Mouse (Mus musculus): ENCODE results near the gene Sugct. TPM values are rescaled to one million over a fixed set of nuclear protein-coding genes. Genes with fewer than 3 reads are reported as not detected.

Sugct gene
- 2.5 and 3.7 TPM in 2 replicates for polyA plus RNA-seq (2015; fragmentation: Nextera tagmentation; extraction: Ambion mirVana)

GRCm38 (mm10) chr13:17694911-17695699 is at the start of gene Sugct, which contains the start of gene Mplkip:
Gene Sugct, minus strand, starts transcription at chr13:17695553.
Gene Mplkip, plus strand, starts transcription at chr13:17695192.
- peak; percentile 100 for ATAC-seq
- peaks cover 11% of the 10 kb centered on the region for H3K4me1 ChIP-seq (ENCODE audit: control insufficient read depth, insufficient read depth, low read length)
- peak within 1 kb of the TSS; percentile 94 for H3K27ac ChIP-seq (ENCODE audit: low read length)
- H3K36me3 ChIP-seq (ENCODE audit: control insufficient read depth, insufficient read depth, low read length) = no peaks in the 10 kb centered on the region
- no peaks in the 10 kb centered on the region for H3K27me3 ChIP-seq (ENCODE audit: control insufficient read depth, insufficient read depth, low read depth, low read length)
- WGBS = under 1% methylated on average over 66 of the region's 66 CpGs
- H3K9me3 ChIP-seq (replicated peaks; ENCODE audit: control insufficient read depth, low read length, poor library complexity, severe bottlenecking) = no peaks in the 10 kb centered on the region
- peak within 1 kb of the TSS; percentile 59 for H3K4me3 ChIP-seq (ENCODE audit: low read depth, low read length)
- peak within 1 kb of the TSS; percentile 86 for H3K4me2 ChIP-seq (ENCODE audit: low read length)
- peak within 1 kb of the TSS; percentile 75 for H3K9ac ChIP-seq (ENCODE audit: low read depth, low read length)

- no peaks in the 10 kb centered on the region for H3K27me3 ChIP-seq (ENCODE audit: control insufficient read depth, insufficient read depth, low read depth, low read length)
- 0 out of 2 replicates have a peak, but pooled peaks cover 3% of the 10 kb centered on the region for H3K36me3 ChIP-seq (ENCODE audit: control insufficient read depth, insufficient read depth, low read length)
- no peak overlapping the region for H3K9ac ChIP-seq (ENCODE audit: low read depth, low read length)
- ATAC-seq = no peak
- H3K4me3 ChIP-seq (ENCODE audit: low read depth, low read length) = no peak overlapping the region
- 96% methylated on average over 3 of the region's 3 CpGs for WGBS
- H3K27ac ChIP-seq (ENCODE audit: low read length) = no peak overlapping the region
- no peak overlapping the region for H3K4me2 ChIP-seq (ENCODE audit: low read length)
- H3K4me1 ChIP-seq (ENCODE audit: control insufficient read depth, insufficient read depth, low read length) = no peaks in the 10 kb centered on the region
- no peaks in the 10 kb centered on the region for H3K9me3 ChIP-seq (replicated peaks; ENCODE audit: control insufficient read depth, low read length, poor library complexity, severe bottlenecking)
These were observed 33.4 kb upstream of the Sugct start for GRCm38 (mm10) chr13:17728798-17729197.

- no peak overlapping the region for H3K4me3 ChIP-seq (ENCODE audit: low read depth, low read length)
- ATAC-seq = no peak
- 0 out of 2 replicates have a peak, but pooled peaks cover 3% of the 10 kb centered on the region for H3K36me3 ChIP-seq (ENCODE audit: control insufficient read depth, insufficient read depth, low read length)
- H3K27ac ChIP-seq (ENCODE audit: low read length) = no peak overlapping the region
- no peaks in the 10 kb centered on the region for H3K27me3 ChIP-seq (ENCODE audit: control insufficient read depth, insufficient read depth, low read depth, low read length)
- H3K4me2 ChIP-seq (ENCODE audit: low read length) = no peak overlapping the region
- no peaks in the 10 kb centered on the region for H3K9me3 ChIP-seq (replicated peaks; ENCODE audit: control insufficient read depth, low read length, poor library complexity, severe bottlenecking)
- 94% methylated on average over 4 of the region's 4 CpGs for WGBS
- no peak overlapping the region for H3K9ac ChIP-seq (ENCODE audit: low read depth, low read length)
- no peaks in the 10 kb centered on the region for H3K4me1 ChIP-seq (ENCODE audit: control insufficient read depth, insufficient read depth, low read length)
These were observed 32.6 kb upstream of the Sugct start for GRCm38 (mm10) chr13:17727922-17728321.

GRCm38 (mm10) chr13:17717357-17717756 is 22.0 kb upstream of the Sugct start:
- 93% methylated on average over 1 of the region's 1 CpGs for WGBS
- Histone ChIP-seq H3K27ac (ENCODE audit: low read length) (no peak overlapping the region), H3K4me2 (ENCODE audit: low read length) (no peak overlapping the region), H3K4me1 (ENCODE audit: control insufficient read depth, insufficient read depth, low read length) (no peaks in the 10 kb centered on the region), H3K4me3 (ENCODE audit: low read depth, low read length) (no peak overlapping the region), H3K9ac (ENCODE audit: low read depth, low read length) (no peak overlapping the region), H3K9me3 (replicated peaks; ENCODE audit: control insufficient read depth, low read length, poor library complexity, severe bottlenecking) (no peaks in the 10 kb centered on the region), H3K36me3 (ENCODE audit: control insufficient read depth, insufficient read depth, low read length) (peaks cover 19% of the 10 kb centered on the region), H3K27me3 (ENCODE audit: control insufficient read depth, insufficient read depth, low read depth, low read length) (no peaks in the 10 kb centered on the region)
- no peak for ATAC-seq

GRCm38 (mm10) chr13:17708784-17709311 is 13.5 kb upstream of the Sugct start:
- Histone ChIP-seq H3K36me3 (ENCODE audit: control insufficient read depth, insufficient read depth, low read length) (no peaks in the 10 kb centered on the region), H3K4me3 (ENCODE audit: low read depth, low read length) (no peak overlapping the region), H3K9ac (ENCODE audit: low read depth, low read length) (no peak overlapping the region), H3K4me2 (ENCODE audit: low read length) (no peak overlapping the region), H3K27ac (ENCODE audit: low read length) (no peak overlapping the region), H3K4me1 (ENCODE audit: control insufficient read depth, insufficient read depth, low read length) (no peaks in the 10 kb centered on the region), H3K27me3 (ENCODE audit: control insufficient read depth, insufficient read depth, low read depth, low read length) (no peaks in the 10 kb centered on the region), H3K9me3 (replicated peaks; ENCODE audit: control insufficient read depth, low read length, poor library complexity, severe bottlenecking) (no peaks in the 10 kb centered on the region)
- ATAC-seq = peak; percentile 21; the same call in 1 of the 2 replicates
- WGBS = 78% methylated on average over 5 of the region's 5 CpGs

GRCm38 (mm10) chr13:17705188-17705826 is 10.0 kb upstream of the Sugct start:
- H3K36me3 ChIP-seq (ENCODE audit: control insufficient read depth, insufficient read depth, low read length) = no peaks in the 10 kb centered on the region
- H3K4me3 ChIP-seq (ENCODE audit: low read depth, low read length) = no peak overlapping the region
- no peak for ATAC-seq
- H3K4me1 ChIP-seq (ENCODE audit: control insufficient read depth, insufficient read depth, low read length) = no peaks in the 10 kb centered on the region
- no peak overlapping the region for H3K4me2 ChIP-seq (ENCODE audit: low read length)
- H3K9ac ChIP-seq (ENCODE audit: low read depth, low read length) = no peak overlapping the region
- 87% methylated on average over 6 of the region's 6 CpGs for WGBS
- H3K9me3 ChIP-seq (replicated peaks; ENCODE audit: control insufficient read depth, low read length, poor library complexity, severe bottlenecking) = no peaks in the 10 kb centered on the region
- no peak overlapping the region for H3K27ac ChIP-seq (ENCODE audit: low read length)
- no peaks in the 10 kb centered on the region for H3K27me3 ChIP-seq (ENCODE audit: control insufficient read depth, insufficient read depth, low read depth, low read length)

GRCm38 (mm10) chr13:17702311-17702710 is 7.0 kb upstream of the Sugct start:
- no peak overlapping the region for H3K4me3 ChIP-seq (ENCODE audit: low read depth, low read length)
- H3K9me3 ChIP-seq (replicated peaks; ENCODE audit: control insufficient read depth, low read length, poor library complexity, severe bottlenecking) = no peaks in the 10 kb centered on the region
- 0 out of 2 replicates have a peak, but pooled peaks cover 4% of the 10 kb centered on the region for H3K4me1 ChIP-seq (ENCODE audit: control insufficient read depth, insufficient read depth, low read length)
- no peaks in the 10 kb centered on the region for H3K36me3 ChIP-seq (ENCODE audit: control insufficient read depth, insufficient read depth, low read length)
- ATAC-seq = no peak
- no peak overlapping the region for H3K9ac ChIP-seq (ENCODE audit: low read depth, low read length)
- no peaks in the 10 kb centered on the region for H3K27me3 ChIP-seq (ENCODE audit: control insufficient read depth, insufficient read depth, low read depth, low read length)
- no peak overlapping the region for H3K4me2 ChIP-seq (ENCODE audit: low read length)
- no peak overlapping the region for H3K27ac ChIP-seq (ENCODE audit: low read length)

GRCm38 (mm10) chr13:17701322-17701721 is 6.0 kb upstream of the Sugct start:
- no peak overlapping the region for H3K9ac ChIP-seq (ENCODE audit: low read depth, low read length)
- no peaks in the 10 kb centered on the region for H3K9me3 ChIP-seq (replicated peaks; ENCODE audit: control insufficient read depth, low read length, poor library complexity, severe bottlenecking)
- H3K4me2 ChIP-seq (ENCODE audit: low read length) = no peak overlapping the region
- H3K27ac ChIP-seq (ENCODE audit: low read length) = no peak overlapping the region
- H3K36me3 ChIP-seq (ENCODE audit: control insufficient read depth, insufficient read depth, low read length) = no peaks in the 10 kb centered on the region
- no peak for ATAC-seq
- H3K27me3 ChIP-seq (ENCODE audit: control insufficient read depth, insufficient read depth, low read depth, low read length) = no peaks in the 10 kb centered on the region
- H3K4me1 ChIP-seq (ENCODE audit: control insufficient read depth, insufficient read depth, low read length) = peaks cover 7% of the 10 kb centered on the region; the same call in 1 of the 2 replicates
- no peak overlapping the region for H3K4me3 ChIP-seq (ENCODE audit: low read depth, low read length)

All from midbrain, embryonic 16.5 days (tissue).